Mouse (Mus musculus): Measurements from ENCODE around the gene Ndufa4l2.
A peak's percentile ranks its signal among the peaks of the same experiment; 100 is the strongest.

Ndufa4l2 gene

GRCm38 (mm10) chr10:127514764-127515163 lies at the start of gene Ndufa4l2:
Gene Ndufa4l2, plus strand, starts transcription at chr10:127514967.
- DNase-seq (ENCODE audit: low spot score) = no peak

- DNase-seq (ENCODE audit: low spot score) = no peak
Observed at GRCm38 (mm10) chr10:127471281-127471988, 43.3 kb upstream of the Ndufa4l2 start.

GRCm38 (mm10) chr10:127472722-127473121 lies 42.0 kb upstream of the Ndufa4l2 start:
- no peak for DNase-seq (ENCODE audit: low spot score)

GRCm38 (mm10) chr10:127475175-127475574 lies 39.6 kb upstream of the Ndufa4l2 start:
- no peak for DNase-seq (ENCODE audit: low spot score)

- DNase-seq (ENCODE audit: low spot score) = no peak
Observed at GRCm38 (mm10) chr10:127476541-127476940, 38.2 kb upstream of the Ndufa4l2 start.

GRCm38 (mm10) chr10:127477301-127477700 lies 37.5 kb upstream of the Ndufa4l2 start:
- no peak for DNase-seq (ENCODE audit: low spot score)

- DNase-seq (ENCODE audit: low spot score) = peak; percentile 32
Observed at GRCm38 (mm10) chr10:127479131-127479530, 35.6 kb upstream of the Ndufa4l2 start.

- peak; percentile 25 for DNase-seq (ENCODE audit: low spot score)
Observed at GRCm38 (mm10) chr10:127480833-127481813, 33.6 kb upstream of the Ndufa4l2 start.

GRCm38 (mm10) chr10:127485235-127485634 lies 29.5 kb upstream of the Ndufa4l2 start:
- DNase-seq (ENCODE audit: low spot score) = no peak

- no peak for DNase-seq (ENCODE audit: low spot score)
Observed at GRCm38 (mm10) chr10:127488856-127489255, 25.9 kb upstream of the Ndufa4l2 start.

GRCm38 (mm10) chr10:127490160-127491127 lies 24.3 kb upstream of the Ndufa4l2 start:
- DNase-seq (ENCODE audit: low spot score) = no peak

- no peak for DNase-seq (ENCODE audit: low spot score)
Observed at GRCm38 (mm10) chr10:127491128-127491512, 23.6 kb upstream of the Ndufa4l2 start.

GRCm38 (mm10) chr10:127492118-127492517 lies 22.6 kb upstream of the Ndufa4l2 start:
- DNase-seq (ENCODE audit: low spot score) = no peak

GRCm38 (mm10) chr10:127496156-127496555 lies 18.6 kb upstream of the Ndufa4l2 start:
- no peak for DNase-seq (ENCODE audit: low spot score)

- DNase-seq (ENCODE audit: low spot score) = no peak
Observed at GRCm38 (mm10) chr10:127499516-127499915, 15.3 kb upstream of the Ndufa4l2 start.

- DNase-seq (ENCODE audit: low spot score) = no peak
Observed at GRCm38 (mm10) chr10:127500042-127500441, 14.7 kb upstream of the Ndufa4l2 start.

- no peak for DNase-seq (ENCODE audit: low spot score)
Observed at GRCm38 (mm10) chr10:127500894-127501893, 13.6 kb upstream of the Ndufa4l2 start, which contains the start of gene Stac3. Gene Stac3, plus strand, starts transcription at chr10:127501686.

GRCm38 (mm10) chr10:127508239-127508638 lies 6.5 kb upstream of the Ndufa4l2 start:
- no peak for DNase-seq (ENCODE audit: low spot score)

- peak; percentile 83 for DNase-seq (ENCODE audit: low spot score)
Observed at GRCm38 (mm10) chr10:127509051-127509836, 5.5 kb upstream of the Ndufa4l2 start.

Data from layer of hippocampus, adult 9-10 months (tissue).